Mouse (Mus musculus): ENCODE measurements at regions not wholly inside any gene's neighbourhood (a gene's known extent, or its start where the extent isn't known, plus 50 kb on each side); places are given as distances from the start of the nearest gene placed in this dataset.

GRCm38 (mm10) chr8:103347158-103347871 lies 561.9 kb upstream of the Cdh11 start:
- TF ChIP-seq CTCF (IDR thresholded peaks at IDR 0.05): no peak
- TF ChIP-seq POLR2A (IDR thresholded peaks at IDR 0.05; ENCODE audit: insufficient read depth, low read depth, low read length): no peak
- TF ChIP-seq EP300 (IDR thresholded peaks at IDR 0.05; ENCODE audit: insufficient read depth, low read depth, low read length): no peak

Measured in heart, adult 2 months (tissue).